Comparison of ENCODE assay signal across 13 mouse cellular contexts in genomic region chr11:113536308-113537198, GRCm38 (mm10).
DNase-seq lines count a peak whose midpoint lies in the region; ATAC-seq and TF ChIP-seq lines count a peak whose summit lies in the region.
"Had no signal": no experiment of that assay in that cellular context is flagged by ENCODE, and none has a peak within 500 bp of the region (broad histone marks: within the 10 kb centered on the region; RNA-seq: fewer than 3 reads in every experiment).

No protein-coding gene starts in this region.

- TF ChIP-seq CTCF in stomach, postnatal 0 days (IDR thresholded peaks at IDR 0.05; ENCODE audit: low read depth) = no peak

- ATAC-seq in common myeloid progenitor, adult 5-6 weeks (replicated peaks; ENCODE audit: low read depth, poor library complexity, severe bottlenecking) = 0 out of 2 replicates have a peak, but pooled peaks have one; percentile 26
- peak; percentile 69 for ATAC-seq in stomach, postnatal 0 days (ENCODE audit: low FRiP score, low TSS enrichment)
- ATAC-seq: hindbrain, embryonic 16.5 days had no signal

- no peaks in the 10 kb centered on the region for H3K4me1 ChIP-seq in stomach, postnatal 0 days (replicated peaks; ENCODE audit: control insufficient read depth, insufficient read depth)

- whole genome bisulfite sequencing in stomach, postnatal 0 days = 75% methylated on average over 16 of the region's 16 CpGs

- no peaks in the 10 kb centered on the region for H3K9me3 ChIP-seq in stomach, postnatal 0 days (ENCODE audit: control insufficient read depth, low read length)
- H3K9me3 ChIP-seq: embryonic facial prominence, embryonic 13.5 days; limb, embryonic 15.5 days had no signal

- H3K9ac ChIP-seq in stomach, postnatal 0 days (ENCODE audit: low read length) = no peak overlapping the region
- H3K9ac ChIP-seq: embryonic facial prominence, embryonic 13.5 days; limb, embryonic 15.5 days had no signal

- H3K27me3 ChIP-seq in stomach, postnatal 0 days (ENCODE audit: control insufficient read depth, insufficient read depth, low read length) = no peaks in the 10 kb centered on the region
- H3K27me3 ChIP-seq: embryonic facial prominence, embryonic 13.5 days; limb, embryonic 15.5 days had no signal

- 0 out of 2 replicates have a peak overlapping the region, but pooled peaks have one; percentile 30 for H3K27ac ChIP-seq in stomach, postnatal 0 days (replicated peaks)
- H3K27ac ChIP-seq: embryonic facial prominence, embryonic 13.5 days; limb, embryonic 15.5 days had no signal

- no peak for TF ChIP-seq EP300 in stomach, postnatal 0 days (optimal IDR thresholded peaks at IDR 0.05)

- no peak overlapping the region for H3K4me2 ChIP-seq in stomach, postnatal 0 days (replicated peaks; ENCODE audit: low read depth)
- H3K4me2 ChIP-seq: embryonic facial prominence, embryonic 13.5 days; limb, embryonic 15.5 days had no signal

- DNase-seq in lung, postnatal 10 days = peak; percentile 30
- no peak for DNase-seq in lung, postnatal 36 days
- peak; percentile 55 for DNase-seq in stomach, postnatal 0 days (ENCODE audit: low spot score)
- DNase-seq in yolk sac, embryonic 10.5 days (ENCODE audit: low spot score) = no peak
- DNase-seq in cerebellum, adult 11 months = no peak
- DNase-seq in embryo, embryonic 11 days = no peak
- DNase-seq: cerebellum, postnatal 25 days; heart, adult 11 months; lung, postnatal 14 days had no signal

- H3K4me3 ChIP-seq in stomach, postnatal 0 days (ENCODE audit: low read depth, low read length) = no peak overlapping the region
- H3K4me3 ChIP-seq: embryonic facial prominence, embryonic 13.5 days; limb, embryonic 15.5 days had no signal

- no peaks in the 10 kb centered on the region for H3K36me3 ChIP-seq in stomach, postnatal 0 days (ENCODE audit: control insufficient read depth, insufficient read depth, low read length)
- H3K36me3 ChIP-seq: embryonic facial prominence, embryonic 13.5 days; limb, embryonic 15.5 days had no signal

Comparison
In these comparisons a context has a peak if more than half of its experiments do, and no peak if none do; other contexts are left out.
1. DNase-seq: peak in lung, postnatal 10 days (single experiment) and stomach, postnatal 0 days (single experiment); none in lung, postnatal 36 days (single experiment), yolk sac, embryonic 10.5 days (single experiment), cerebellum, adult 11 months (single experiment) and embryo, embryonic 11 days (single experiment).